ENCODE assay signal across 11 mouse cellular contexts in the genomic region with DNA sequence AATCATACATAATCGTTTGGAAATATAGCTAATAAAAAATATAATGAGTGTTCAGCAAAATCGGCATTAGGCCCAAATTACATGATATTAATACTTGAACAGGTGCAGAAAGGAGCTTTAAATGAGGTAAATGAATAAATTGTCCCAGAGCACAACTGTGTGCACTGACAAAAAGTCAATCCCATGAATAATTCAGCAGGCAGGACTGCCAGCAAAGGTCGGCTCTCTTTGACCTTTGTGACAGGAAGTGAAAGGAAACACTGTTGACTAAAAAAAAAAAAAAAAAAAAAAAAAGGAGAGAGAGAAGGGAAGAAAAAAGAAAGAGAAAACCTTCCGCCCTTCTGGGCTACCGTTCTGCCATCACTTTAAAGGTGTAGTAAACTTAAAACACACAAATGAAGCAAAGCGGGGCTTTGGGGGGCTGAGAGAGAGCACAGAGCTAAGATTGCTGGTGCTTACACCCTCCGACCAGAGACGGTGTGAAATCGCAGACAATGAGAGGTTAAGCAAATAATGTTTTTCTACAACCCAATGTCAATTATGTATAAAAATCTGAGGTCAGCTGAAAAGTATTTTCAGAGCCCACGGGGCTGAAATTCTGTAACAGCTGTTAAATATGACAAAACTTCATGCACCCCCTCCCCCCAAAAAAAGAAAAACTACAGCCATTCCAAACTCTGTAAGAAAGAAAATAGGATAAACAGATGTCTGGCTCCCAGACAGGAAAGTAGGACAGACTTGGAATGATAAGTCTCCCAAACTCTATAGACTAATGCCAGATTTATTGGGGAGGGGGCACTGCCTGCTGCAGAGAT. TPM values are rescaled to one million over a fixed set of nuclear protein-coding genes. Genes with fewer than 3 reads are reported as not detected.
DNase-seq lines count a peak whose midpoint lies in the region; ATAC-seq and TF ChIP-seq lines count a peak whose summit lies in the region.
"Had no signal": no experiment of that assay in that cellular context is flagged by ENCODE, and none has a peak within 500 bp of the region (broad histone marks: within the 10 kb centered on the region; RNA-seq: fewer than 3 reads in every experiment).

No protein-coding gene starts in this region.

- H3K4me1 ChIP-seq in liver, adult 2 months (ENCODE audit: control insufficient read depth, insufficient read depth, low read length): no peaks in the 10 kb centered on the region
- no peaks in the 10 kb centered on the region for H3K4me1 ChIP-seq in liver, postnatal 0 days (ENCODE audit: insufficient read depth)
- peaks cover 73% of the 10 kb centered on the region for H3K4me1 ChIP-seq in embryonic facial prominence, embryonic 12.5 days
- H3K4me1 ChIP-seq in limb, embryonic 11.5 days (ENCODE audit: control insufficient read depth, insufficient read depth, low read length): peaks cover 69% of the 10 kb centered on the region
- H3K4me1 ChIP-seq in neural tube, embryonic 15.5 days: peaks cover 52% of the 10 kb centered on the region

- WGBS in liver, adult 2 months: 34% methylated on average over 10 of the region's 10 CpGs
- WGBS in liver, postnatal 0 days (ENCODE audit: insufficient replicate concordance): 43% methylated on average over 10 of the region's 10 CpGs
- WGBS in embryonic facial prominence, embryonic 12.5 days: 11% methylated on average over 10 of the region's 10 CpGs
- WGBS in limb, embryonic 11.5 days: 33% methylated on average over 10 of the region's 10 CpGs
- WGBS in neural tube, embryonic 15.5 days: 8% methylated on average over 10 of the region's 10 CpGs

- no peak for TF ChIP-seq EP300 in liver, postnatal 0 days (IDR thresholded peaks at IDR 0.05; ENCODE audit: low read depth)

- TF ChIP-seq CTCF in liver, adult 2 months (IDR thresholded peaks at IDR 0.05; ENCODE audit: low read depth, low read length): no peak
- no peak for TF ChIP-seq CTCF in liver, postnatal 0 days (IDR thresholded peaks at IDR 0.05; ENCODE audit: low read depth)

- TF ChIP-seq POLR2A in liver, adult 2 months (IDR thresholded peaks at IDR 0.05; ENCODE audit: extremely low read depth, insufficient read depth, low read length): no peak

- H3K27me3 ChIP-seq in liver, adult 2 months (ENCODE audit: control insufficient read depth, insufficient read depth, low read length): peaks cover 16% of the 10 kb centered on the region; the same call in 1 of the 2 replicates
- peaks cover 71% of the 10 kb centered on the region for H3K27me3 ChIP-seq in liver, postnatal 0 days (ENCODE audit: insufficient read depth, low read length)
- peaks cover 7% of the 10 kb centered on the region; the same call in 1 of the 2 replicates for H3K27me3 ChIP-seq in embryonic facial prominence, embryonic 12.5 days
- H3K27me3 ChIP-seq in limb, embryonic 11.5 days (ENCODE audit: control insufficient read depth, insufficient read depth, low read length): 0 out of 2 replicates have a peak, but pooled peaks cover 2% of the 10 kb centered on the region
- no peaks in the 10 kb centered on the region; the same call in 1 of the 2 replicates for H3K27me3 ChIP-seq in neural tube, embryonic 15.5 days (replicated peaks)

- no peak for ATAC-seq in liver, postnatal 0 days
- no peak for ATAC-seq in embryonic facial prominence, embryonic 12.5 days (ENCODE audit: insufficient number of reproducible peaks, insufficient read depth, low FRiP score, low TSS enrichment)
- no peak for ATAC-seq in limb, embryonic 11.5 days (ENCODE audit: insufficient number of reproducible peaks, low FRiP score, low TSS enrichment, low read depth)
- ATAC-seq in neural tube, embryonic 15.5 days (ENCODE audit: low FRiP score): no peak
- ATAC-seq: Patski had no signal

- H3K9me3 ChIP-seq in liver, postnatal 0 days (ENCODE audit: low read length): no peaks in the 10 kb centered on the region
- H3K9me3 ChIP-seq in embryonic facial prominence, embryonic 12.5 days: no peaks in the 10 kb centered on the region
- H3K9me3 ChIP-seq in limb, embryonic 11.5 days (ENCODE audit: control insufficient read depth, low read length): no peaks in the 10 kb centered on the region
- H3K9me3 ChIP-seq in neural tube, embryonic 15.5 days (replicated peaks): no peaks in the 10 kb centered on the region
- H3K9me3 ChIP-seq: lung, embryonic 15.5 days had no signal

- H3K9ac ChIP-seq in liver, adult 2 months (ENCODE audit: low read depth, low read length): no peak overlapping the region
- H3K9ac ChIP-seq in liver, postnatal 0 days (replicated peaks): no peak overlapping the region
- H3K9ac ChIP-seq in embryonic facial prominence, embryonic 12.5 days: peak overlapping the region; percentile 44; the same call in 1 of the 2 replicates
- no peak overlapping the region for H3K9ac ChIP-seq in limb, embryonic 11.5 days (ENCODE audit: low read length)
- H3K9ac ChIP-seq in neural tube, embryonic 15.5 days (replicated peaks): peak overlapping the region; percentile 55
- H3K9ac ChIP-seq: lung, embryonic 15.5 days had no signal

- peak; percentile 43 for DNase-seq in liver, adult 2 months (ENCODE audit: extremely low read depth, low read depth, low spot score)
- no peak for DNase-seq in liver, postnatal 0 days
- DNase-seq in limb, embryonic 11.5 days (ENCODE audit: low spot score): no peak
- DNase-seq in right cerebral cortex, adult 18-20 months: no peak
- no peak for DNase-seq in layer of hippocampus, adult 9-11 months
- DNase-seq in cerebellum, postnatal 14 days: no peak

- no peak overlapping the region for H3K4me2 ChIP-seq in liver, postnatal 0 days (ENCODE audit: low read depth, low read length)
- peak overlapping the region; percentile 50 for H3K4me2 ChIP-seq in embryonic facial prominence, embryonic 12.5 days (replicated peaks)
- peak overlapping the region; percentile 35; the same call in 1 of the 2 replicates for H3K4me2 ChIP-seq in limb, embryonic 11.5 days (ENCODE audit: low read depth, severe bottlenecking)
- H3K4me2 ChIP-seq in neural tube, embryonic 15.5 days: peak overlapping the region; percentile 62
- H3K4me2 ChIP-seq: lung, embryonic 15.5 days had no signal

- H3K36me3 ChIP-seq in liver, adult 2 months (ENCODE audit: control insufficient read depth, insufficient read depth, low read length): no peaks in the 10 kb centered on the region
- no peaks in the 10 kb centered on the region for H3K36me3 ChIP-seq in liver, postnatal 0 days (replicated peaks; ENCODE audit: insufficient read depth, low read length)
- H3K36me3 ChIP-seq in embryonic facial prominence, embryonic 12.5 days: no peaks in the 10 kb centered on the region; the same call in 1 of the 2 replicates
- no peaks in the 10 kb centered on the region for H3K36me3 ChIP-seq in limb, embryonic 11.5 days (ENCODE audit: control insufficient read depth, insufficient read depth, low read length)
- no peaks in the 10 kb centered on the region for H3K36me3 ChIP-seq in neural tube, embryonic 15.5 days
- H3K36me3 ChIP-seq: lung, embryonic 15.5 days had no signal

- H3K27ac ChIP-seq in liver, adult 2 months (replicated peaks; ENCODE audit: insufficient read depth, low read depth, low read length): no peak overlapping the region
- H3K27ac ChIP-seq in liver, postnatal 0 days (ENCODE audit: low read depth): no peak overlapping the region
- peak overlapping the region; percentile 86 for H3K27ac ChIP-seq in embryonic facial prominence, embryonic 12.5 days
- peak overlapping the region; percentile 72; the same call in 1 of the 2 replicates for H3K27ac ChIP-seq in limb, embryonic 11.5 days (replicated peaks; ENCODE audit: low read depth, low read length)
- peak overlapping the region; percentile 88 for H3K27ac ChIP-seq in neural tube, embryonic 15.5 days (replicated peaks)
- H3K27ac ChIP-seq: lung, embryonic 15.5 days had no signal

- H3K4me3 ChIP-seq in liver, adult 2 months (ENCODE audit: insufficient read depth, low read depth, low read length): no peak overlapping the region
- no peak overlapping the region for H3K4me3 ChIP-seq in liver, postnatal 0 days (ENCODE audit: low read depth, low read length)
- peak overlapping the region; percentile 20; the same call in 1 of the 2 replicates for H3K4me3 ChIP-seq in embryonic facial prominence, embryonic 12.5 days
- no peak overlapping the region for H3K4me3 ChIP-seq in limb, embryonic 11.5 days (ENCODE audit: low read depth, low read length)
- H3K4me3 ChIP-seq in neural tube, embryonic 15.5 days (replicated peaks): peak overlapping the region; percentile 36
- H3K4me3 ChIP-seq: lung, embryonic 15.5 days had no signal

- no peaks in the 10 kb centered on the region for H3K79me2 ChIP-seq in liver, adult 2 months (ENCODE audit: control insufficient read depth, insufficient read depth, low read length)

RNA-seq across cellular contexts. Expression of gene Ebf3, which starts 11.1 kb away (rescaled TPM):
- total RNA-seq in liver, adult 2 months (2014; rRNA removed): 0.09 and 0.13 TPM in 2 replicates
- polyA plus RNA-seq in liver, adult 2 months (2012; rRNA removed): 0.05 TPM in 1 of 2 replicates, not detected in the other
- 0.05 TPM in 1 of 2 replicates, not detected in the other for polyA plus RNA-seq in liver, postnatal 0 days (2015; fragmentation: Nextera tagmentation; extraction: Ambion mirVana)
- polyA plus RNA-seq in embryonic facial prominence, embryonic 12.5 days (2016; fragmentation: Nextera tagmentation; extraction: Ambion mirVana): 15.5 and 21.1 TPM in 2 replicates
- 9.8 and 10.3 TPM in 2 replicates for polyA plus RNA-seq in limb, embryonic 11.5 days (2014; fragmentation: Nextera tagmentation; extraction: Ambion mirVana)
- 16.6 and 22.4 TPM in 2 replicates for polyA plus RNA-seq in neural tube, embryonic 15.5 days (2015; fragmentation: Nextera tagmentation; extraction: Ambion mirVana)
- total RNA-seq: hematopoietic stem cell, adult 5-6 weeks had no signal

Comparison
In these comparisons a context has a peak if more than half of its experiments do, and no peak if none do; other contexts are left out.
1. H3K27ac ChIP-seq: peak in embryonic facial prominence, embryonic 12.5 days (single experiment), limb, embryonic 11.5 days (single experiment) and neural tube, embryonic 15.5 days (single experiment); none in liver, adult 2 months (single experiment) and liver, postnatal 0 days (single experiment).
2. H3K4me3 ChIP-seq: peak in embryonic facial prominence, embryonic 12.5 days (single experiment) and neural tube, embryonic 15.5 days (single experiment); none in liver, adult 2 months (single experiment), liver, postnatal 0 days (single experiment) and limb, embryonic 11.5 days (single experiment).
3. H3K9ac ChIP-seq: peak in embryonic facial prominence, embryonic 12.5 days (single experiment) and neural tube, embryonic 15.5 days (single experiment); none in liver, adult 2 months (single experiment), liver, postnatal 0 days (single experiment) and limb, embryonic 11.5 days (single experiment).
4. RNA of gene Ebf3, which starts 11.1 kb away (polyA plus RNA-seq): 16.6 to 22.4 TPM in neural tube, embryonic 15.5 days, 15.5 to 21.1 TPM in embryonic facial prominence, embryonic 12.5 days and 9.8 to 10.3 TPM in limb, embryonic 11.5 days; 0.05 TPM in liver, adult 2 months and 0.05 TPM in liver, postnatal 0 days; every median in the first group is over 10 times any median in the second.